8 mouse cellular contexts compared by ENCODE assay signal in genomic region chr11:68399548-68400020, GRCm38 (mm10). TPM values are rescaled to one million over a fixed set of nuclear protein-coding genes. Genes with fewer than 3 reads are reported as not detected.
DNase-seq lines count a peak whose midpoint lies in the region; ATAC-seq and TF ChIP-seq lines count a peak whose summit lies in the region.

No protein-coding gene starts in this region.

- H3K79me3 ChIP-seq in C2C12 (ENCODE audit: low read depth), result no peaks in the 10 kb centered on the region

- peaks cover 7% of the 10 kb centered on the region for H3K27me3 ChIP-seq in C2C12 (ENCODE audit: control insufficient read depth, insufficient read depth, insufficient read length)
- peaks cover 50% of the 10 kb centered on the region for H3K27me3 ChIP-seq in forebrain, embryonic 11.5 days (ENCODE audit: control insufficient read depth, insufficient read depth, low read length)
- peaks cover 43% of the 10 kb centered on the region for H3K27me3 ChIP-seq in intestine, embryonic 16.5 days (replicated peaks; ENCODE audit: control insufficient read depth, insufficient read depth, low read length)
- peaks cover 97% of the 10 kb centered on the region for H3K27me3 ChIP-seq in midbrain, embryonic 12.5 days

- no peak for TF ChIP-seq CTCF in C2C12 (IDR thresholded peaks at IDR 0.05; ENCODE audit: control insufficient read depth, insufficient read depth, insufficient read length)

- peak; percentile 94 for ATAC-seq in forebrain, embryonic 11.5 days (replicated peaks; ENCODE audit: low FRiP score)
- no peak; the same call in 1 of the 2 replicates for ATAC-seq in intestine, embryonic 16.5 days
- ATAC-seq in midbrain, embryonic 12.5 days (ENCODE audit: low FRiP score, low read depth), result peak; percentile 86

- H3K4me1 ChIP-seq in forebrain, embryonic 11.5 days (replicated peaks; ENCODE audit: control insufficient read depth, insufficient read depth, low read length), result peaks cover 14% of the 10 kb centered on the region
- peaks cover 10% of the 10 kb centered on the region; the same call in 1 of the 2 replicates for H3K4me1 ChIP-seq in intestine, embryonic 16.5 days (ENCODE audit: control insufficient read depth, insufficient read depth, low read length)
- H3K4me1 ChIP-seq in midbrain, embryonic 12.5 days, result peaks cover 24% of the 10 kb centered on the region

- peak overlapping the region; percentile 92 for H3K4me2 ChIP-seq in forebrain, embryonic 11.5 days (ENCODE audit: low read depth, low read length, severe bottlenecking)
- H3K4me2 ChIP-seq in intestine, embryonic 16.5 days (ENCODE audit: low read depth, low read length), result peak overlapping the region; percentile 99
- H3K4me2 ChIP-seq in midbrain, embryonic 12.5 days (replicated peaks), result peak overlapping the region; percentile 89

- no peaks in the 10 kb centered on the region for H3K79me2 ChIP-seq in C2C12 (ENCODE audit: control insufficient read depth, insufficient read depth)

- H3K9ac ChIP-seq in forebrain, embryonic 11.5 days (ENCODE audit: low read length), result peak overlapping the region; percentile 65; the same call in 1 of the 2 replicates
- H3K9ac ChIP-seq in intestine, embryonic 16.5 days (ENCODE audit: low read depth, low read length), result peak overlapping the region; percentile 64
- peak overlapping the region; percentile 54 for H3K9ac ChIP-seq in midbrain, embryonic 12.5 days (replicated peaks)

- H3K36me3 ChIP-seq in C2C12 (ENCODE audit: control insufficient read depth, insufficient read depth), result no peaks in the 10 kb centered on the region
- H3K36me3 ChIP-seq in forebrain, embryonic 11.5 days (ENCODE audit: control insufficient read depth, insufficient read depth, low read length), result no peaks in the 10 kb centered on the region
- no peaks in the 10 kb centered on the region for H3K36me3 ChIP-seq in intestine, embryonic 16.5 days (ENCODE audit: control insufficient read depth, insufficient read depth, low read length)
- H3K36me3 ChIP-seq in midbrain, embryonic 12.5 days, result no peaks in the 10 kb centered on the region

- H3K4me3 ChIP-seq in C2C12 (ENCODE audit: insufficient read depth, poor library complexity, severe bottlenecking), result peak overlapping the region; percentile 14
- peak overlapping the region; percentile 44 for H3K4me3 ChIP-seq in forebrain, embryonic 11.5 days (ENCODE audit: low read depth, low read length)
- peak overlapping the region; percentile 59 for H3K4me3 ChIP-seq in intestine, embryonic 16.5 days (ENCODE audit: low read length)
- peak overlapping the region; percentile 53 for H3K4me3 ChIP-seq in midbrain, embryonic 12.5 days

- peak overlapping the region; percentile 79 for H3ac ChIP-seq in C2C12 (ENCODE audit: control insufficient read depth, insufficient read length, low read depth)

- H3K27ac ChIP-seq in forebrain, embryonic 11.5 days (ENCODE audit: low read depth, low read length), result peak overlapping the region; percentile 72; the same call in 1 of the 2 replicates
- H3K27ac ChIP-seq in intestine, embryonic 16.5 days (ENCODE audit: low read length), result no peak overlapping the region
- H3K27ac ChIP-seq in midbrain, embryonic 12.5 days (replicated peaks), result peak overlapping the region; percentile 82

- 1% methylated on average over 37 of the region's 47 CpGs for WGBS in forebrain, embryonic 11.5 days
- WGBS in intestine, embryonic 16.5 days, result under 1% methylated on average over 47 of the region's 47 CpGs
- 0% methylated on average over 41 of the region's 47 CpGs for WGBS in midbrain, embryonic 12.5 days

- peak; percentile 31 to 35 for DNase-seq in cerebellum, postnatal 14 days
- DNase-seq in cerebellum, adult 9-10 months, result no peak
- DNase-seq in forebrain, embryonic 11.5 days (ENCODE audit: low spot score), result peak; percentile 89
- DNase-seq in adrenal gland, postnatal 25 days, result no peak
- DNase-seq in gastrocnemius, adult 18-20 months (ENCODE audit: low spot score), result no peak

- no peaks in the 10 kb centered on the region for H3K9me3 ChIP-seq in forebrain, embryonic 11.5 days (ENCODE audit: control insufficient read depth, low read length)
- H3K9me3 ChIP-seq in intestine, embryonic 16.5 days (ENCODE audit: control insufficient read depth, low read length), result no peaks in the 10 kb centered on the region
- no peaks in the 10 kb centered on the region for H3K9me3 ChIP-seq in midbrain, embryonic 12.5 days

TF ChIP-seq in C2C12, 6 proteins besides CTCF, POLR2A, EP300 and RAD21:
- no peak for TF ChIP-seq MYOG (IDR thresholded peaks at IDR 0.05; ENCODE audit: control insufficient read depth, extremely low read depth, insufficient read length)
- no peak for TF ChIP-seq CEBPB (IDR thresholded peaks at IDR 0.05; ENCODE audit: low read depth)
- no peak for TF ChIP-seq USF1 (IDR thresholded peaks at IDR 0.05; ENCODE audit: low read depth)
- TF ChIP-seq FOSL1 (IDR thresholded peaks at IDR 0.05; ENCODE audit: insufficient read depth, low read length, poor library complexity, severe bottlenecking), result no peak
- TF ChIP-seq MYOD1 (IDR thresholded peaks at IDR 0.05; ENCODE audit: control insufficient read depth, insufficient read length, low read depth), result no peak
- no peak for TF ChIP-seq MAX (IDR thresholded peaks at IDR 0.05)
TF ChIP-seq in C2C12: peak in this region for 0.

RNA-seq across cellular contexts. Expression of gene Ntn1, which starts 1.0 kb away (rescaled TPM):
- 19.4 TPM for polyA plus RNA-seq in C2C12 (2012; fragmentation: generic; extraction: Trizol)
- 4.8 and 6.2 TPM in 2 replicates for polyA plus RNA-seq in forebrain, embryonic 11.5 days (2014; fragmentation: Nextera tagmentation; extraction: Ambion mirVana)
- polyA plus RNA-seq in intestine, embryonic 16.5 days (2015; fragmentation: Nextera tagmentation; extraction: Ambion mirVana), result 5.6 and 6.2 TPM in 2 replicates
- 26.6 and 34.6 TPM in 2 replicates for polyA plus RNA-seq in midbrain, embryonic 12.5 days (2016; fragmentation: Nextera tagmentation; extraction: Ambion mirVana)
- total RNA-seq in adrenal gland, postnatal 25 days (2021), result 5.5 and 6.4 TPM in 2 replicates
- total RNA-seq in gastrocnemius, adult 18-20 months (2021), result 1 to 10 TPM; 3.4 to 7.0 TPM

RNA-seq across cellular contexts. Expression of gene Pik3r5, which starts 32.3 kb away (rescaled TPM):
- 0.89 TPM for polyA plus RNA-seq in C2C12 (2012; fragmentation: generic; extraction: Trizol)
- polyA plus RNA-seq in forebrain, embryonic 11.5 days (2014; fragmentation: Nextera tagmentation; extraction: Ambion mirVana), result 0.81 and 1.2 TPM in 2 replicates
- polyA plus RNA-seq in intestine, embryonic 16.5 days (2015; fragmentation: Nextera tagmentation; extraction: Ambion mirVana), result 0.54 and 0.65 TPM in 2 replicates
- 0.34 and 0.63 TPM in 2 replicates for polyA plus RNA-seq in midbrain, embryonic 12.5 days (2016; fragmentation: Nextera tagmentation; extraction: Ambion mirVana)
- total RNA-seq in adrenal gland, postnatal 25 days (2021), result 0.94 and 1.3 TPM in 2 replicates
- under 1 TPM; 0.23 to 0.88 TPM for total RNA-seq in gastrocnemius, adult 18-20 months (2021)

Comparison
In these comparisons a context has a peak if more than half of its experiments do, and no peak if none do; other contexts are left out.
1. DNase-seq: peak in cerebellum, postnatal 14 days (2 of 2) and forebrain, embryonic 11.5 days (single experiment); none in cerebellum, adult 9-10 months (single experiment), adrenal gland, postnatal 25 days (single experiment) and gastrocnemius, adult 18-20 months (single experiment).
2. Peak in every context shown above with its lines, with median percentiles within 50 percentile points of each other: H3K4me3 ChIP-seq, H3K4me2 ChIP-seq and H3K9ac ChIP-seq.